Mouse (Mus musculus): ENCODE measurements around the gene Mon1a.

GRCm38 (mm10) chr9:107907801-107908120 is 19.8 kb downstream of the Mon1a start:
- TF ChIP-seq CTCF (IDR thresholded peaks at IDR 0.05; ENCODE audit: borderline replicate concordance, control insufficient read depth, extremely low read depth, insufficient read depth, low read length, poor library complexity) (no peak), POLR2A (IDR thresholded peaks at IDR 0.05; ENCODE audit: control insufficient read depth, extremely low read depth, insufficient read depth, low read length, poor library complexity) (no peak)
